Mouse (Mus musculus): ENCODE results near the gene Zeb2. TPM values are rescaled to one million over a fixed set of nuclear protein-coding genes. Genes with fewer than 3 reads are reported as not detected.

The Zeb2 gene
- polyA plus RNA-seq, 1 experiment from 2014 or later: 32.3 TPM

- H3K4me1 ChIP-seq (ENCODE audit: control insufficient read depth, insufficient read depth, low read length): peaks cover 7% of the 10 kb centered on the region
- no peak overlapping the region for H3K4me2 ChIP-seq (ENCODE audit: low read length)
- no peak for DNase-seq
- H3K36me3 ChIP-seq (ENCODE audit: control insufficient read depth, insufficient read depth, low read length): no peaks in the 10 kb centered on the region
- H3K9ac ChIP-seq (replicated peaks; ENCODE audit: low read length): no peak overlapping the region
- ATAC-seq (ENCODE audit: low FRiP score, low TSS enrichment): no peak
- 67% methylated on average over 7 of the region's 7 CpGs for WGBS
- no peaks in the 10 kb centered on the region for H3K9me3 ChIP-seq (ENCODE audit: control insufficient read depth, low read length)
- H3K27me3 ChIP-seq (ENCODE audit: control insufficient read depth, insufficient read depth, low read length): no peaks in the 10 kb centered on the region
- H3K4me3 ChIP-seq (replicated peaks; ENCODE audit: low read depth, low read length): no peak overlapping the region
- H3K27ac ChIP-seq (replicated peaks; ENCODE audit: low read depth, low read length): no peak overlapping the region
Observed at GRCm38 (mm10) chr2:45068792-45069550, 48.2 kb downstream of the Zeb2 start.

- WGBS: 44% methylated on average over 5 of the region's 5 CpGs
- Histone ChIP-seq H3K27ac (replicated peaks; ENCODE audit: low read depth, low read length) (no peak overlapping the region), H3K9ac (replicated peaks; ENCODE audit: low read length) (no peak overlapping the region), H3K4me3 (replicated peaks; ENCODE audit: low read depth, low read length) (no peak overlapping the region), H3K27me3 (ENCODE audit: control insufficient read depth, insufficient read depth, low read length) (no peaks in the 10 kb centered on the region), H3K9me3 (ENCODE audit: control insufficient read depth, low read length) (no peaks in the 10 kb centered on the region), H3K36me3 (ENCODE audit: control insufficient read depth, insufficient read depth, low read length) (no peaks in the 10 kb centered on the region), H3K4me2 (ENCODE audit: low read length) (no peak overlapping the region), H3K4me1 (ENCODE audit: control insufficient read depth, insufficient read depth, low read length) (peaks cover 14% of the 10 kb centered on the region)
- ATAC-seq (ENCODE audit: low FRiP score, low TSS enrichment) (no peak), DNase-seq (no peak)
Observed at GRCm38 (mm10) chr2:45067116-45067515, 50.1 kb downstream of the Zeb2 start.

- no peak overlapping the region for H3K4me3 ChIP-seq (replicated peaks; ENCODE audit: low read depth, low read length)
- H3K27ac ChIP-seq (replicated peaks; ENCODE audit: low read depth, low read length): 0 out of 2 replicates have a peak overlapping the region, but pooled peaks have one; percentile 22
- H3K9ac ChIP-seq (replicated peaks; ENCODE audit: low read length): no peak overlapping the region
- DNase-seq (no peak), ATAC-seq (ENCODE audit: low FRiP score, low TSS enrichment) (0 out of 2 replicates have a peak, but pooled peaks have one; percentile 29)
- H3K4me1 ChIP-seq (ENCODE audit: control insufficient read depth, insufficient read depth, low read length): peaks cover 20% of the 10 kb centered on the region
- 7% methylated on average over 7 of the region's 7 CpGs for WGBS
- H3K27me3 ChIP-seq (ENCODE audit: control insufficient read depth, insufficient read depth, low read length): no peaks in the 10 kb centered on the region
- no peaks in the 10 kb centered on the region for H3K9me3 ChIP-seq (ENCODE audit: control insufficient read depth, low read length)
- H3K36me3 ChIP-seq (ENCODE audit: control insufficient read depth, insufficient read depth, low read length): no peaks in the 10 kb centered on the region
- H3K4me2 ChIP-seq (ENCODE audit: low read length): no peak overlapping the region
Observed at GRCm38 (mm10) chr2:45063300-45063890, 53.8 kb downstream of the Zeb2 start.

GRCm38 (mm10) chr2:45062136-45062535 is 55.1 kb downstream of the Zeb2 start:
- H3K27ac ChIP-seq (replicated peaks; ENCODE audit: low read depth, low read length): no peak overlapping the region
- H3K4me2 ChIP-seq (ENCODE audit: low read length): no peak overlapping the region
- DNase-seq (no peak), ATAC-seq (ENCODE audit: low FRiP score, low TSS enrichment) (no peak)
- H3K36me3 ChIP-seq (ENCODE audit: control insufficient read depth, insufficient read depth, low read length): no peaks in the 10 kb centered on the region
- H3K9me3 ChIP-seq (ENCODE audit: control insufficient read depth, low read length): no peaks in the 10 kb centered on the region
- WGBS: 54% methylated on average over 6 of the region's 6 CpGs
- H3K4me1 ChIP-seq (ENCODE audit: control insufficient read depth, insufficient read depth, low read length): peaks cover 20% of the 10 kb centered on the region
- no peak overlapping the region for H3K9ac ChIP-seq (replicated peaks; ENCODE audit: low read length)
- H3K27me3 ChIP-seq (ENCODE audit: control insufficient read depth, insufficient read depth, low read length): no peaks in the 10 kb centered on the region
- H3K4me3 ChIP-seq (replicated peaks; ENCODE audit: low read depth, low read length): no peak overlapping the region

GRCm38 (mm10) chr2:45060768-45061167 is 56.4 kb downstream of the Zeb2 start:
- Histone ChIP-seq H3K4me2 (ENCODE audit: low read length) (no peak overlapping the region), H3K4me1 (ENCODE audit: control insufficient read depth, insufficient read depth, low read length) (peaks cover 20% of the 10 kb centered on the region), H3K9me3 (ENCODE audit: control insufficient read depth, low read length) (no peaks in the 10 kb centered on the region), H3K4me3 (replicated peaks; ENCODE audit: low read depth, low read length) (no peak overlapping the region), H3K36me3 (ENCODE audit: control insufficient read depth, insufficient read depth, low read length) (no peaks in the 10 kb centered on the region), H3K27me3 (ENCODE audit: control insufficient read depth, insufficient read depth, low read length) (no peaks in the 10 kb centered on the region), H3K27ac (replicated peaks; ENCODE audit: low read depth, low read length) (no peak overlapping the region), H3K9ac (replicated peaks; ENCODE audit: low read length) (no peak overlapping the region)
- WGBS: 83% methylated on average over 4 of the region's 4 CpGs
- no peak for ATAC-seq (ENCODE audit: low FRiP score, low TSS enrichment)
- no peak for DNase-seq

- no peaks in the 10 kb centered on the region for H3K36me3 ChIP-seq (ENCODE audit: control insufficient read depth, insufficient read depth, low read length)
- H3K9me3 ChIP-seq (ENCODE audit: control insufficient read depth, low read length): no peaks in the 10 kb centered on the region
- no peaks in the 10 kb centered on the region for H3K27me3 ChIP-seq (ENCODE audit: control insufficient read depth, insufficient read depth, low read length)
- WGBS: 73% methylated on average over 9 of the region's 9 CpGs
- no peak overlapping the region for H3K9ac ChIP-seq (replicated peaks; ENCODE audit: low read length)
- H3K27ac ChIP-seq (replicated peaks; ENCODE audit: low read depth, low read length): no peak overlapping the region
- DNase-seq: no peak
- peaks cover 20% of the 10 kb centered on the region for H3K4me1 ChIP-seq (ENCODE audit: control insufficient read depth, insufficient read depth, low read length)
- no peak overlapping the region for H3K4me2 ChIP-seq (ENCODE audit: low read length)
- H3K4me3 ChIP-seq (replicated peaks; ENCODE audit: low read depth, low read length): no peak overlapping the region
- ATAC-seq (ENCODE audit: low FRiP score, low TSS enrichment): no peak
Observed at GRCm38 (mm10) chr2:45060202-45060601, 57.0 kb downstream of the Zeb2 start.

- Histone ChIP-seq H3K9me3 (ENCODE audit: control insufficient read depth, low read length) (no peaks in the 10 kb centered on the region), H3K4me2 (ENCODE audit: low read length) (no peak overlapping the region), H3K27ac (replicated peaks; ENCODE audit: low read depth, low read length) (no peak overlapping the region), H3K36me3 (ENCODE audit: control insufficient read depth, insufficient read depth, low read length) (no peaks in the 10 kb centered on the region), H3K4me1 (ENCODE audit: control insufficient read depth, insufficient read depth, low read length) (peaks cover 20% of the 10 kb centered on the region), H3K9ac (replicated peaks; ENCODE audit: low read length) (no peak overlapping the region), H3K27me3 (ENCODE audit: control insufficient read depth, insufficient read depth, low read length) (no peaks in the 10 kb centered on the region), H3K4me3 (replicated peaks; ENCODE audit: low read depth, low read length) (no peak overlapping the region)
- DNase-seq (no peak), ATAC-seq (ENCODE audit: low FRiP score, low TSS enrichment) (no peak)
- 83% methylated on average over 4 of the region's 4 CpGs for WGBS
Observed at GRCm38 (mm10) chr2:45059599-45059998, 57.6 kb downstream of the Zeb2 start.

- Histone ChIP-seq H3K4me2 (ENCODE audit: low read length) (no peak overlapping the region), H3K27me3 (ENCODE audit: control insufficient read depth, insufficient read depth, low read length) (no peaks in the 10 kb centered on the region), H3K27ac (replicated peaks; ENCODE audit: low read depth, low read length) (no peak overlapping the region), H3K9me3 (ENCODE audit: control insufficient read depth, low read length) (no peaks in the 10 kb centered on the region), H3K4me3 (replicated peaks; ENCODE audit: low read depth, low read length) (no peak overlapping the region), H3K4me1 (ENCODE audit: control insufficient read depth, insufficient read depth, low read length) (peaks cover 20% of the 10 kb centered on the region), H3K9ac (replicated peaks; ENCODE audit: low read length) (no peak overlapping the region), H3K36me3 (ENCODE audit: control insufficient read depth, insufficient read depth, low read length) (no peaks in the 10 kb centered on the region)
- 61% methylated on average over 12 of the region's 12 CpGs for WGBS
- DNase-seq (no peak), ATAC-seq (ENCODE audit: low FRiP score, low TSS enrichment) (no peak)
Observed at GRCm38 (mm10) chr2:45059010-45059409, 58.2 kb downstream of the Zeb2 start.

GRCm38 (mm10) chr2:45058183-45058582 is 59.0 kb downstream of the Zeb2 start:
- 47% methylated on average over 9 of the region's 9 CpGs for WGBS
- Histone ChIP-seq H3K9ac (replicated peaks; ENCODE audit: low read length) (no peak overlapping the region), H3K4me1 (ENCODE audit: control insufficient read depth, insufficient read depth, low read length) (peaks cover 15% of the 10 kb centered on the region), H3K27ac (replicated peaks; ENCODE audit: low read depth, low read length) (no peak overlapping the region), H3K36me3 (ENCODE audit: control insufficient read depth, insufficient read depth, low read length) (no peaks in the 10 kb centered on the region), H3K4me3 (replicated peaks; ENCODE audit: low read depth, low read length) (no peak overlapping the region), H3K9me3 (ENCODE audit: control insufficient read depth, low read length) (no peaks in the 10 kb centered on the region), H3K4me2 (ENCODE audit: low read length) (no peak overlapping the region), H3K27me3 (ENCODE audit: control insufficient read depth, insufficient read depth, low read length) (no peaks in the 10 kb centered on the region)
- ATAC-seq (ENCODE audit: low FRiP score, low TSS enrichment): no peak
- DNase-seq: peak; percentile 45
